Mouse (Mus musculus): Measurements from ENCODE around the gene Kcnt1.

DNA sequence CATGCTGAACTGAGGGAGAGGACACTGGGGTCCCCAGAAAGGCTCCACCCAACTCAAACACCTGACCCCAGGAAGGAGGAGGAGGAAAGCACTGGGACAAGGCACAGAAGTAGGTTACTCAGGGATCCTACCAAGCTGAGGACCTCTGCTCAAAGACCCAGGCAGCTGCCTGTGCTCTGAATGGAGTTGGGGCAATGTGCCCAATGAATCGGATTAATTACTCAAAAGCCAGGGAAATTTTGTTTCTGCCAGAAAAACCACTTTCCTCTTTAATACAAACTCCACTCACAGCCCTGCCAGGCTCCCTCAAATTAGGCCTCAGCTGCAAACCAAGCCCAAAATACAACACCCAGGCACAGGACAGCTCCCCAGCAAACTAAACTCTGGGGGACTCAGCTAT is 20.8 kb upstream of the Kcnt1 start:
- TF ChIP-seq CTCF (conservative IDR thresholded peaks at IDR 0.05; ENCODE audit: low read length) (no peak), NANOG (IDR thresholded peaks at IDR 0.05; ENCODE audit: borderline replicate concordance, low read length) (no peak), POU5F1 (IDR thresholded peaks at IDR 0.05; ENCODE audit: borderline replicate concordance, low read length) (no peak)
